Mouse (Mus musculus) cerebral cortex, adult 2 months (tissue): ENCODE data around the gene Rai14.

Experiments
- WGBS: fragments of 180-500 bp; shearing (Covaris S2); methylation state at CpG from one replicate; pipeline ENCODE4 v1.1.7; 2018; 5-methylcytosine and 5-hydroxymethylcytosine counted together

Gene Rai14

DNA sequence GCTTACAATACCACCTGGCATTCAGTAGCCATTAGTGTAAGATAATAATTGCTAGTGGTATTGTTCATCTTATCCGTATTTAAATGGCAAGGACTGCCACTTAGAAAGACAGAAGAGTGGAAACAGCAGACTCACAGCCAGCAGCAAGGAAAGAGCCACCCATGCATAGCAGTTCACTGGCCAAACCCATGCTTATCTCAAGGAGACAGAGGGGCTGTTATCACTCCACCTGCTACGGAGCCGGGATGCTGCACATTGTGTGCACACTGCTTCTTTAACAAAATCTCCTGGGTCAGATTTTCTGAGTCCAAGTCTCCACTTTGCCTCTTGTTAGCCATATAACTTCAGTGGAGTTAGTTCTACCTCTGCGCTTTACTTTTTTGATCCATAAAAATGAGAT lies 183.1 kb downstream of the Rai14 start:
- 92% methylated on average over 4 of the region's 4 CpGs for WGBS

DNA sequence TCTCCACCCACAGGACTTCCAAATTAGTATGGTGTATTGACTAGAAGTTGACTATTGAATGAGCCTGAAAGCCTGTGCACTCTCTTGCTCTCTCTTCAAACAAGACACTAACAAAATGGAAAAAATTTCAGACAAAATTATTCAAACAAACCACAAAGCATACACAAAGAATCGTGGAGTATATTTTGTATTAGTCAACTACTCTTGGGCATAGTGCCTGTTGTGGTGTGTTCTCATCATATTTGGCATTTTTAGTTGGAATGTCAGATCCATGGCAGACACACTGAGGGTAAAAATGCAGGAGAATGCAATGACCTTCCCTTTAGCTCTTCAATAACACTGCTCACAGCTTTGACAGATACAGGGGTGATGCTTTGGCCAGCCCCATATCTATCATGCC lies 188.5 kb downstream of the Rai14 start:
- 77% methylated on average over 1 of the region's 1 CpGs for WGBS
